Mouse (Mus musculus) liver, embryonic 11.5 days (tissue): Measurements from ENCODE around the gene Gusb. TPM values are rescaled to one million over a fixed set of nuclear protein-coding genes. Genes with fewer than 3 reads are reported as not detected.

Source experiments
- ATAC-seq: fragments of 200-750 bp; cut with Nextera tagmentation; replicated peaks from 2 replicates; pipeline ENCODE4 v1.8.0; 2017; ENCODE audit warnings: moderate number of reproducible peaks, mild to moderate bottlenecking, moderate TSS enrichment, moderate library complexity; ENCODE audit not compliant: low FRiP score
- DNase-seq: peaks from one replicate; pipeline ENCODE4 v3.0.0-alpha.2; 2017; ENCODE audit warnings: low spot score
- H3K27ac ChIP-seq: fragments of 300-500 bp; sonication (generic); 2 replicates; pipeline ENCODE4 v1.5.1; 2014; ENCODE audit warnings: mild to moderate bottlenecking, low read depth, low read length, control low read depth
- H3K27me3 ChIP-seq: fragments of 300-500 bp; sonication (generic); replicated peaks from 2 replicates; pipeline ENCODE4 v1.6.1; 2014; ENCODE audit warnings: low read length, mixed read lengths; ENCODE audit not compliant: control insufficient read depth, insufficient read depth
- H3K36me3 ChIP-seq: fragments of 300-500 bp; sonication (generic); 2 replicates; pipeline ENCODE4 v1.6.1; 2014; ENCODE audit warnings: mild to moderate bottlenecking, low read length, moderate library complexity, mixed read lengths; ENCODE audit not compliant: control insufficient read depth, insufficient read depth
- H3K4me1 ChIP-seq: fragments of 300-500 bp; sonication (generic); replicated peaks from 2 replicates; pipeline ENCODE4 v1.6.1; 2014; ENCODE audit warnings: low read length, mixed read lengths; ENCODE audit not compliant: control insufficient read depth, insufficient read depth
- H3K4me2 ChIP-seq: fragments of 300-500 bp; sonication (generic); 2 replicates; pipeline ENCODE4 v1.6.1; 2014; ENCODE audit warnings: mild to moderate bottlenecking, control low read depth, moderate library complexity
- H3K4me3 ChIP-seq: fragments of 300-500 bp; sonication (generic); 2 replicates; pipeline ENCODE4 v1.5.1; 2014; ENCODE audit warnings: low read depth, low read length, control low read depth
- H3K9ac ChIP-seq: fragments of 300-500 bp; sonication (generic); 2 replicates; pipeline ENCODE4 v1.6.1; 2014; ENCODE audit warnings: low read depth, low read length, control low read depth
- H3K9me3 ChIP-seq: fragments of 300-500 bp; sonication (generic); 2 replicates; pipeline ENCODE4 v1.6.1; 2016; ENCODE audit warnings: low read length, inconsistent platforms, mixed read lengths; ENCODE audit not compliant: control insufficient read depth
- WGBS: fragments of 180-500 bp; shearing (Covaris S2); extraction: QIAGEN DNeasy Blood & Tissue Kit; methylation state at CpG from one replicate; pipeline ENCODE4 v1.1.7; 2014; 5-methylcytosine and 5-hydroxymethylcytosine counted together
- polyA plus RNA-seq: library from polyadenylated mRNA; unstranded; fragments of >200 nt; fragmentation: Nextera tagmentation; extraction: Ambion mirVana; gene quantifications from 2 replicates; pipeline ENCODE4 v1.2.1, GENCODE M21; 2014

Gene Gusb
- polyA plus RNA-seq, 1 experiment from 2014 or later: 82.5 TPM

GRCm38 (mm10) chr5:130015104-130015503 lies 12.3 kb upstream of the Gusb start:
- Histone ChIP-seq H3K9ac (no peak overlapping the region), H3K4me3 (no peak overlapping the region), H3K27me3 (no peaks in the 10 kb centered on the region), H3K4me2 (no peak overlapping the region), H3K9me3 (0 out of 2 replicates have a peak, but pooled peaks cover 3% of the 10 kb centered on the region), H3K36me3 (peaks cover 23% of the 10 kb centered on the region), H3K27ac (no peak overlapping the region), H3K4me1 (no peaks in the 10 kb centered on the region; the same call in 1 of the 2 replicates)
- 99% methylated on average over 3 of the region's 3 CpGs for WGBS
- DNase-seq (no peak), ATAC-seq (no peak)

GRCm38 (mm10) chr5:130010961-130011360 lies 8.1 kb upstream of the Gusb start:
- H3K9me3 ChIP-seq: 0 out of 2 replicates have a peak, but pooled peaks cover 3% of the 10 kb centered on the region
- no peaks in the 10 kb centered on the region; the same call in 1 of the 2 replicates for H3K4me1 ChIP-seq
- H3K27ac ChIP-seq: no peak overlapping the region
- DNase-seq (no peak), ATAC-seq (no peak)
- no peak overlapping the region for H3K4me2 ChIP-seq
- no peak overlapping the region for H3K9ac ChIP-seq
- no peaks in the 10 kb centered on the region for H3K27me3 ChIP-seq
- 89% methylated on average over 5 of the region's 5 CpGs for WGBS
- H3K4me3 ChIP-seq: no peak overlapping the region
- peaks cover 18% of the 10 kb centered on the region for H3K36me3 ChIP-seq

GRCm38 (mm10) chr5:130009784-130010183 lies 6.9 kb upstream of the Gusb start:
- no peak overlapping the region for H3K4me2 ChIP-seq
- ATAC-seq (no peak), DNase-seq (no peak)
- H3K9ac ChIP-seq: no peak overlapping the region
- no peaks in the 10 kb centered on the region for H3K27me3 ChIP-seq
- 92% methylated on average over 4 of the region's 4 CpGs for WGBS
- H3K4me1 ChIP-seq: no peaks in the 10 kb centered on the region; the same call in 1 of the 2 replicates
- no peak overlapping the region for H3K27ac ChIP-seq
- H3K36me3 ChIP-seq: peaks cover 14% of the 10 kb centered on the region
- H3K4me3 ChIP-seq: no peak overlapping the region
- H3K9me3 ChIP-seq: peaks cover 7% of the 10 kb centered on the region; the same call in 1 of the 2 replicates

GRCm38 (mm10) chr5:130008034-130008590 lies 5.3 kb upstream of the Gusb start:
- Histone ChIP-seq H3K4me3 (no peak overlapping the region), H3K36me3 (peaks cover 10% of the 10 kb centered on the region), H3K9me3 (peaks cover 10% of the 10 kb centered on the region; the same call in 1 of the 2 replicates), H3K27me3 (no peaks in the 10 kb centered on the region), H3K9ac (no peak overlapping the region), H3K4me1 (peaks cover 2% of the 10 kb centered on the region), H3K27ac (no peak overlapping the region), H3K4me2 (no peak overlapping the region)
- ATAC-seq: no peak
- no peak for DNase-seq
- 77% methylated on average over 6 of the region's 6 CpGs for WGBS

GRCm38 (mm10) chr5:130007344-130007743 lies 4.5 kb upstream of the Gusb start:
- no peak overlapping the region for H3K27ac ChIP-seq
- DNase-seq (no peak), ATAC-seq (no peak)
- H3K36me3 ChIP-seq: peaks cover 10% of the 10 kb centered on the region
- peaks cover 5% of the 10 kb centered on the region for H3K4me1 ChIP-seq
- 78% methylated on average over 1 of the region's 1 CpGs for WGBS
- no peak overlapping the region for H3K4me2 ChIP-seq
- no peaks in the 10 kb centered on the region for H3K27me3 ChIP-seq
- peaks cover 10% of the 10 kb centered on the region; the same call in 1 of the 2 replicates for H3K9me3 ChIP-seq
- no peak overlapping the region for H3K9ac ChIP-seq
- no peak overlapping the region for H3K4me3 ChIP-seq

- peak overlapping the region; percentile 85 for H3K4me2 ChIP-seq
- WGBS: 51% methylated on average over 7 of the region's 7 CpGs
Observed at GRCm38 (mm10) chr5:130003229-130003628, 380 bp upstream of the Gusb start.

GRCm38 (mm10) chr5:130001356-130001987 lies 1.4 kb downstream of the Gusb start:
- H3K27ac ChIP-seq: no peak overlapping the region
- H3K4me3 ChIP-seq: peak overlapping the region; percentile 78
- no peaks in the 10 kb centered on the region; the same call in 1 of the 2 replicates for H3K36me3 ChIP-seq
- H3K9me3 ChIP-seq: peaks cover 7% of the 10 kb centered on the region; the same call in 1 of the 2 replicates
- DNase-seq (no peak), ATAC-seq (no peak)
- peak overlapping the region; percentile 85 for H3K4me2 ChIP-seq
- H3K27me3 ChIP-seq: no peaks in the 10 kb centered on the region
- H3K4me1 ChIP-seq: peaks cover 13% of the 10 kb centered on the region
- 28% methylated on average over 5 of the region's 5 CpGs for WGBS
- H3K9ac ChIP-seq: peak overlapping the region; percentile 89

More at GRCm38 (mm10) chr5:130003229-130003628, 380 bp upstream of the Gusb start:
- H3K4me3 ChIP-seq: peak overlapping the region; percentile 78
- no peaks in the 10 kb centered on the region for H3K27me3 ChIP-seq
- peaks cover 7% of the 10 kb centered on the region; the same call in 1 of the 2 replicates for H3K9me3 ChIP-seq
- peak overlapping the region; percentile 80 for H3K27ac ChIP-seq
- peak overlapping the region; percentile 89 for H3K9ac ChIP-seq
- ATAC-seq (peak; percentile 26; the same call in 1 of the 2 replicates), DNase-seq (no peak)
- no peaks in the 10 kb centered on the region; the same call in 1 of the 2 replicates for H3K36me3 ChIP-seq
- H3K4me1 ChIP-seq: peaks cover 13% of the 10 kb centered on the region

GRCm38 (mm10) chr5:130000735-130001134 lies 2.1 kb downstream of the Gusb start:
- no peak for DNase-seq
- 80% methylated on average over 12 of the region's 12 CpGs for WGBS
- H3K9me3 ChIP-seq: peaks cover 7% of the 10 kb centered on the region; the same call in 1 of the 2 replicates
- H3K36me3 ChIP-seq: no peaks in the 10 kb centered on the region; the same call in 1 of the 2 replicates
- no peaks in the 10 kb centered on the region for H3K27me3 ChIP-seq
- H3K4me3 ChIP-seq: no peak overlapping the region
- H3K4me2 ChIP-seq: peak overlapping the region; percentile 85
- no peak overlapping the region for H3K9ac ChIP-seq
- no peak for ATAC-seq
- peaks cover 13% of the 10 kb centered on the region for H3K4me1 ChIP-seq
- H3K27ac ChIP-seq: no peak overlapping the region
